Mouse (Mus musculus) cerebellum, adult 11 months (tissue): ENCODE results near the gene Map2k5.

Experiments used
- DNase-seq: peaks from one replicate; pipeline ENCODE4 v3.0.0; 2022

Gene Map2k5

GRCm38 (mm10) chr9:63339256-63339655, 38.4 kb downstream of the Map2k5 start:
- DNase-seq: no peak

DNA sequence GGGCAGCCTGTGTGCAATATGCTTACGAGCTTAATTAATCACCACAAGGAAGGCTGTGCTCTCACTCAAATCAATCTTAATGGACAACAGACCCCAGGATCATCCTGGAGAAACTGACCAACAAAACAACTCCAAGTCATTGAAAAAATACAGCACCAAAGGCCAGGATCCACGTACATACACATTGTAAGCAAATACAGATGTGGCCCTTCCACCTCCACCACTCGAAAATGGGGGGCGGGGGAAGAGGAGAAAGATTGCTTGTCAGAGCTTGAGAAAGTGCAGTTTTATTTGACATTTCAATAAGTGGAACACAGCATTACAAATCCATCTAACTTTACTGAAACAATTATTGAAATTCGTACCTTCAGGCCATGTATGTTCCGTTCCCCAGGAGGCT, 39.0 kb downstream of the Map2k5 start:
- DNase-seq: no peak

GRCm38 (mm10) chr9:63335816-63336215, 41.9 kb downstream of the Map2k5 start:
- DNase-seq: no peak

DNA sequence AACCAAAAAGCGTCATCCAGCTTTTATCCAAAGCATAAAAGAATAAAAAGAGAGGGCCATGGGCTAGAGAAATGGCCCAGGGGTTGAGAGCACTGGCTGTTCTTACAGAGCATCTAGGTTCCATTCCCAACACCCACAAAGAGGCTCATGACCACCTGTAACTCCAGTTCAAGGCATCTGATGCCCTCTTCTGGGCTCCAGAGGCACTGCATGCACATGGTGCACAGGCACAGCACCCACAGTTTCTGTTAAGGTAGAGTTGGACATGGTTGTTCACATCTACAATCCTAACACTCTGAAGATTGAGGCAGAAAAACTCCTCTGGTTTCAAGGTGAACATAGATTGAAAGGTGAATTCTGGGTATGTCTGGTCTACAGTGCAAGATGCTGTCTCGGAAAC, 44.6 kb downstream of the Map2k5 start:
- no peak for DNase-seq

DNA sequence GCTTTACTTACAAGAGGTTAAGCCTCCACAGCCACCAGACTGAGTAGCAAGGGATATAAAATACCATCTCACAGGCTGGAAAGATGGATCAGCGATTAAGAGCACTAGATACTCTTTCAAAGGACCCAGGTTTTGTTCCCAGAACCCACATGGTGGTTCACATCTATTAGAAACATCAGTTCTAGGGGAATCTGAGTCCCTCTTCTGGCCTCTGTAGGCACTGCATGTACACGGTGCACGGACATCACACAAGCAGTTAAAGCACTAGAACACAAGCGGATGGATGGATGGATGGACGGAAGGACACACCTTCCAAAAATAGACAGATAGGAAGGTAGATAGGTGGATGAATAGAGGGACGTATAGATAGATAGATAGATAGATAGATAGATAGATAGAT, 46.5 kb downstream of the Map2k5 start:
- no peak for DNase-seq

- no peak for DNase-seq
Observed at GRCm38 (mm10) chr9:63328958-63329685, 48.6 kb downstream of the Map2k5 start.

- DNase-seq: no peak
Observed at GRCm38 (mm10) chr9:63315231-63315630, 62.5 kb downstream of the Map2k5 start.

DNA sequence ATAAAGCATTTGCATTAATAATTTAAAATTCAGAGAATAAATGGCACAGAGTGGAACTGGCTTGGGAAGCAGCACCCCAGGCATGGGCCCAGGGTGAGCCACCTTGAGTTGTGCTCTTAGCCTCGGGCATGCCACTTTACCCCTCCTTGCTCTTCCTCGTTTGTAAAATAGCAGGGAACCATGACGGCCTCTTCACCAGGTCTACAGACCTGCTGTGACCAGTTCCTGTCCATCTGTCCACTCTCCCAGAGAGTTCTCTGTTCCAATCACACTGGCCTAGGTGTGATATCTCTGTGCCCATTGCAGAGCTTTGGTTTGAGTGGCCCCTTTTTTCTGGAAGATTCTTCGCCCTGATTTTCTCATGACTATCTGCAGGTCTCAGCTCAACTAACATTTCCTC, 63.6 kb downstream of the Map2k5 start:
- DNase-seq: peak; percentile 38

DNA sequence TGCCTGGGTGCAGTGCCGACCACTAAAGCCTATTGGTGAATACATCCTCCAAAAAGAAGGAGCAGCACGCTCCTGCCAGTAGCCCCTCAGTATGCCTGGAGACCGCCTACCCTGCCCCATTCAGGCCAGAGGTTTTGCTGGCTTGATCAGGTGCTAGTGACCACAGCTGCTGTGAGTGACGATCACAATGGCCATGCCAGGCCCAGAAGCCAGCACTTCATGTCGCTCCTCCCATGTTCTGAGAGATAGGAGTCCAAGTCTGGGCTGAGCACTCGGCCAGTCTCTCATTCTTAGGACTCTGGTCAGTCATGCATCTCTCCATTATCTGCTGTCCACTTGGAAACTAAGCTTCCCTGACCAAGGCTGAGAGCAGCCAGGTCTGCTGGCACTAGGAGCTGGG, 67.7 kb downstream of the Map2k5 start:
- DNase-seq: no peak

DNA sequence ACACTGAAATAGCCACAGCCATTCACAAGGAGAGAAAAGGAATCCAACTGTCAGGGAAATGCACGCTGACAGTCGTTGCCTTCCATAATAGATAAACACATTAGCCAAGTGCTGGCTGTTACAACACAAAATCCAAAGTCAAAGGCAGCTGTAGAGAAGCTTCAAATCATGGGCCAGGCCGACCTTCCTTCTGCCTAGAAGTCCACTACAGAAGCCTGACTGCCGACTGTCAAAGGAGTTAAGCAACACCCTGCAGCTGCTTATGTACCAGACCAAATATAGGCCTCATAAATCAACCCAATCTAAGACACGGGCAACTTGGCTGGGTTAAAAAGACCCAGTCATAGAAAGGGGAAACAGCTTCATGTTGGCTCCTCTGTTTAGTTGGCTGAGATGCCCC, 68.7 kb downstream of the Map2k5 start:
- DNase-seq: no peak

- DNase-seq: no peak
Observed at GRCm38 (mm10) chr9:63308441-63308840, 69.3 kb downstream of the Map2k5 start.

GRCm38 (mm10) chr9:63302511-63302910, 75.2 kb downstream of the Map2k5 start:
- DNase-seq: no peak

- no peak for DNase-seq
Observed at GRCm38 (mm10) chr9:63298656-63299055, 79.0 kb downstream of the Map2k5 start.

- peak; percentile 54 for DNase-seq
Observed at GRCm38 (mm10) chr9:63295551-63295958, 82.1 kb downstream of the Map2k5 start.

DNA sequence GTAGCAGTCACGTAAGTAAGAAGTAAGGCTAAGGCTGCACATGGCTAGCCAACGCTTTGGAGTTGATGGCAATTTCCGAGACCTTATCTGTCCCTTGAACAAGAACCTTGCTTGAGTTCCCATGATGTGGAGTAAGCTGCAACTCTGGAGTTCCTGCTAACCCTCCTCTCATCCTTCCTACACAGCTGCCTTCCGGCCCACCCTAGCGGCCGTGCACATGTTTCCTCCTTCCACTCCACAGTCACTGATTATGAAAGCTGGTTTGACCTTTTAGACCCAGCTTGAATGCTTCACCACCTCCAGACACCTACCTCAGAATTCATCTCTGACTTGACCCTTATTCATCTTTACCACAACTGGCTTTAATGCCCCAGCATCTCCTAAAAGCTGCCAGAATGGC, 82.9 kb downstream of the Map2k5 start:
- no peak for DNase-seq

DNA sequence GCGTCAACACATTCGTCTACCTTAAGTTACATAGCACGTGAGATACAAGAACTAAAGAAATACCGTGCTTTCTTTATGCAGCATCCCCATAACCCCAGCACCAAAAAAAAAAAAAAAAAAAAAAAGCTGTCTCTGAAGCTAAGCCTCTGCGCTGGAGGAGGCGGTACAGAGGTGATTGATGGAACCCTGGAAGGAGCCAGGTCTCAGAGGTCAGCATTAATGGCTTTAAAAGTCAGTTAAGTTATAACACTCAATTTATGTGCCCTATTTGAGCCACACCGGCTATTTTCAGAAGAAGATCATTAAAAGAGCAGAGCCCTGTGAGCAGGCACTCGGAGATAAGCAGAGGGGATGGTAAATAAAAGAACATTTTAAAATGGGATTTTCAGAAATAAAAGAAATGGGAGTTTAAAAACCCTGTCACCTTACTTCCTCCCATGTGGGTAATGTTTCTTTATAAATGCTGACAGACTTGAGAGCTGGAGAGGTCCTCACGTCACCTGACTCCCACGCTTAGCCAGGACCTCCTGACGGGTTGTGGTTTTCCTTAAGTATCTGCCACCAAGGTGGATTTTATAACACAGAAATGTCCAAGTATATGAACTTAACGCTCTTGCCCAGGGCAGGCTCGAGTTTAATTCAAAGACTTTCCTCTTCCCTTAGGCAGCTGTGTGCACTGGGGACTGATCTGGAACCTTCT, 83.8 kb downstream of the Map2k5 start:
- no peak for DNase-seq

- no peak for DNase-seq
Observed at GRCm38 (mm10) chr9:63288676-63289075, 89.0 kb downstream of the Map2k5 start.

- DNase-seq: no peak
Observed at GRCm38 (mm10) chr9:63284392-63284791, 93.3 kb downstream of the Map2k5 start.

GRCm38 (mm10) chr9:63281996-63282395, 95.7 kb downstream of the Map2k5 start:
- no peak for DNase-seq

DNA sequence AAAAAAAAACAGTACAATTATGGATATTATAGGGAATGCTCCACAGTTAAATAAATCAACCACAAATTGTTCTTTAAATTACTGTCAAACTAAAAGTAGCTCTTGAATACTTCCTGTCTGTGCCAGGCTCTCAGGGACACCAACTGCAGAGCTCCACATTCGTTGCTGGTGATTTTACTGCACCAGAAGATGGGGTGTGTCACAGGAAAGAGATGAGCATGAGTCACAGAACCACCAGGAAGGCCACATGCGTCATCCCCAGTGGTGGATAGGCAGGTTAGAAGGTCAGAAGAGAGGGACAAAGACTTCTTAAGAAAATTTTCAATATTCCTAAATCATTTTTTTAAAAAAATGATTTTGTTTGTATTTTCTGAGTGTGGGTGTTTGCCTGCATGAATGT, 96.6 kb downstream of the Map2k5 start:
- no peak for DNase-seq

DNA sequence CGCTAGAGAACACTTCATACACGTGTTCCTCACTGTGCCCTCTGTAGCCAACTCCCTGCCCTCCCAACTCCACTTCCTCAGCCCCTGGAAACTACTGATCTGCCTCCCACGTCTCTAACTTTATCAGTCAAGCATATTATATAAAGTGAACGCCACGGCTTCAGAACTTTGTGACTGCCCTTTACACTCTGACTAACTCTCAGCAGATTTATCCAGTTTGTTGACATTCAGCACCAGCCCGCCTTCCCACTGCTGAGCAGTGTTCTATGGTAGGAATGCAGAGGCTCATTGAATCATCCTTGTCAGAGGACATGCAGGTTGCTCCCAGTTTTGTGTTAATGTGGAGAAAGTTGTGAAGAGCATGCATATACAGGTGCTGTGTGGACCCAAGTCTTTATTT, 103.9 kb downstream of the Map2k5 start:
- no peak for DNase-seq

GRCm38 (mm10) chr9:63269839-63270238, 107.9 kb downstream of the Map2k5 start:
- no peak for DNase-seq

DNA sequence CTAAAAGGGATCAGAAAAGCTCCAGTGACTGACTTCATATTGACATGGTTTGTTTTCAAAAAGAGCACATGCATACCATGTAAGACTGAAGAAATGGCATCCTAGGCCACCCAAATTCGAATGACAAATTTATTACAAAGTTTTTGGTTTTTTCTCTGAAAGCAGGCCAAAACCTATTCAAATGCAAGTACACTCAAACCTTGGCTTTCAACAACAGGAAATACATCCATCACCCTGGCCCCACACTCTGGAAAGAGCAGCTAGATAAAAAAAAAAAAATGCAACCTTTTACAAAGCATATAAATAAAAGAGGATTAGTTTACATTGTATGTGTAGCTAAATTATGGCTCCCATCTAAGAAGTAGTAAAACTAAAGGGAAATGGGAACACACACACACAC, 114.5 kb downstream of the Map2k5 start:
- no peak for DNase-seq

DNA sequence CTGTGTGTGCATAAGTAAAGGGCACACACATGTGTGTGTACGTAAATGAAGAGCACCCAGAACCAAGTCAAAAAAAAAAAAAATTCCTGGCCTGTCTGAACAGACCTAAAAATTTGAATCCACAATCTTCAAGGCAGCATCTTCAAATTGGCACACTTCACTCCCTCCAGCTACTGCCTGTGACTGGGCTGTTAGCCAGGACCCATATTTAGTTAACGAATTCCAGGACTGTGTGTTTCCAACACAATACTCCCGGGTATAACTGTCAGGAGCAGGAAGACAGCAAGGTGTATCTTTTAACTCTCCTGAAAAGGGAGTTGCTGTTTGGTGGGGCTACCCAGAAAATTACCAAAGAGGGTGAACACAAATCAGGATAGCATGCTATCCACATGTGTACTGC, 118.9 kb downstream of the Map2k5 start:
- DNase-seq: peak; percentile 33

DNA sequence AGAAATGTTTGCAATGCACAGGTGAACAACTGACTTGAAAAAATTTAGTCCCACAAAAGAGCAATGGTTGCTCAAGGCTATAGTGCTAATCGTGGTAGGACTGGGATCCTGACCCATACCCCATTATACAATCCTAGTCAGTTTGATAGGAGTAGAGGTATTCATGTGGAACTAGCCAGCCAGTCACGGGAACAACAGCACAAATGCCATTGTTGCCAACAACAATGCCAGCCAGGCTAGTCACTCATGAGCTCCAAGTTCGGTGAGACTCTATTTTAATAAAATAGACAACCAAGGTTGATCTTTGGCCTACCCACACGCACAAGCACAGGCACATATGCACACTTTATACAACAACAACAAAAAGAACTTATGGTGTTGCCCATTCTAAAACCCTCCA, 120.0 kb downstream of the Map2k5 start:
- no peak for DNase-seq
